Mouse (Mus musculus) frontal cortex, postnatal 25 days (tissue): ENCODE results near the gene Mllt11.

Experiments
- DNase-seq, 2 experiments: peaks; one replicate each; pipeline ENCODE4 v3.0.0; 2022; ENCODE audit warnings: low spot score in 2 of 2

The Mllt11 gene

DNA sequence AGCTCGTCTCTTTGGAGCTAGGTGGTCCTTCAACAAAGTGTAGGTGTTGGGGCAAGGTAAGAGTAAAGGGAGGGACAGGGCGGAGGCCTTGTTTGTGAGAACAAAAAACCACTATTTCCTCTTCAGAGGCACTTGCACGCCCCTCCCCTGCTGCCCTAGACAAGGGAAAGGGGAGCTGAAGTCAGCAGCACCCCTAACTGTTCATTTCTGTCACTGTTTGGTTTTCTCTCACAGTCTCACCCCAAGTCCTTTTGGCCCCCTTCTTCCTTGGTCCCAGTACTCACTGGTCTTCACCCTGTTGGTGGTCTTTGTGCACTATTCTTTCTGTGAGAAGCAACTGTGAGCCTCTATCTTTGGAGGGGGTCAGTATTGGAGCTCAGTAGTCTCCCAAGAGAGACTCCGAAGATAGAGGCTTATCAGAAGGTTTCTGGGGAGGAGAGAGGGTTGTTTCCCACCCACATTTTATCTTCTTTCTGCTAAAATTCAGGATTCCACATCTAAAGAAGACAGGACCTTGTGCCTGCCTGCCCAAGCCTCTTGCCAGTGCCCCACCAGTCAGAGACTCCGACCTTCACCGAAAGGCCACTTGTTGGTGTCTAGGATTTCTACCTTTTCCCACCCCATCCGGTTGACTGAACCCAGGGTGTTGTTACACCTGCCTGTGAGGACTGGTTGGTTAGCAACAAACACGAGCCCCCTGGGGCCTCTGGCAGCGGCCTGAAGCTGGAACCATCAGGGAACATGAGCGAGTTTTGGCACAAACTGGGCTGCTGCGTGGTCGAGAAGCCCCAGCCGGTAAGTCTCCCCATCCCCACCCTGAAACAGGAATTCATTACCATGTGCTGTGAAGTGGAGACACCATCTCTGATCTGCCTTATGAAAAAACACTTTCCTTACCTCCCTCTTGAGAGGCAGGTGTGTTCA is at the start of gene Mllt11:
Mllt11 (minus strand) TSS at position 874 of the 924 bp plus-strand sequence.
- DNase-seq, result no peak

DNA sequence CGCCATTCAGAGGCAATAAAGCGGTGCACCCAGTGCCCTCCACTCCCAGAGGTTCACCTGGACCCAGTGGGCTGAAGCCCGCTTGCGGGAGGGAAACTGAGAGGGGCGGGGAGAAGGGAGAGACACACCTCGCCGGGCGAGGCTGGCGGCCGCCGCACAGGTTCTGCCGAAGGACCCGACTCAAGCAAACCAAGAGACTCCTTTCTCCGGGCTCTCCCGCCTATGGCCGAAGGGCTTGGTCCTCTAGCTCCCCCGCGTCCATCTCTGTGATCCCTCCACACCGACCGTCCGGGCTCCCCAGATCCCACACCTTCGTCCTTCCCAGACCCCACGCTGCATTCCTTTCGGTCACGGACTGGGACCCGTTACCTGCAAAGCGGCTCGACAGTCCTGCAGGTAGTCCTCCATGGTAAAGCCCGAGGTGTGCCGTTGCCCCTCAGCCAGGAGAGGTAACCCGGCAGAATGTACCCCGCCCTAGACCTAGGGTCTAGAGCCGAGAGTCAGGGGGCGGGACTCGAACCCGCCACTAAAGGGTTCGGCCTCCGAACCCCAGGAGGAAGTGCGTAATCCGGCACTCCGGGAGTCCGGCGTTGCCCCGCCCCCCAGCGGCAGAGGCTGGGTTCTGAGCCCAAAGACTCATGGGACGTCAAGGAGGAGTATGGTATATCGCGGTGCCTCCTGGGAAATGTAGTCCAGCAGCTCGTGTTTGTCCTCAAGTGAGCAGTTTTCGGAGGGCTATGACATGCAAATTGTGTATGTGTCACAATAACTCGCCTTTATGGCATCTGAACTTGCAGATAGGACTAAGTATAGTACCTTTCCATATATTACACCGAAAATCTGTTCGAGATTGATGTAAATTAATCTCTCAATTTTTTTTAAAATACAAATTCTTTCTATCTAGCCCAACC is 49.5 kb upstream of the Mllt11 start, which contains the start of the genes Mindy1 and Prune1:
Mindy1 (plus strand) TSS at position 130 of the 911 bp plus-strand sequence.
Prune1 (minus strand) TSS at position 861 of the 911 bp plus-strand sequence.
- DNase-seq, result peak; percentile 95 to 98

DNA sequence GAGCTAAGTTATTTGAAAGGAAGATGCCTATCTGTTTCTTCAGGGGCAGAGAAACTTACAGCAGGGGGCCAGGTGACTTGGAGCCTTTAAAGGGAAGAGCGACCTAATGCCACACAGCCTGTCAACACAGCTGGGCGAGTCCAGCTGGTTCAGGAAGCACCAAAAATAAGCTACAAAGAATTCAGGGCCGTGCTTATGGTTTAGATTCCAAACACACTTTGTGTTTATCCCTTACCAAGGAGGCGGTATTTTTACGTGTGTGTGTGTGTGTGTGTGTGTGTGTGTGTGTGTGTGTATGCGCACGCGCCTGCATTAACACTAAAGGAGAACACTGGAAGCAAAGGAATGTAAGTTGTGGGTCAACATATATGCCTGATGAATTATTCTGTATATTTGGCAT is 48.8 kb upstream of the Mllt11 start:
- no peak for DNase-seq

DNA sequence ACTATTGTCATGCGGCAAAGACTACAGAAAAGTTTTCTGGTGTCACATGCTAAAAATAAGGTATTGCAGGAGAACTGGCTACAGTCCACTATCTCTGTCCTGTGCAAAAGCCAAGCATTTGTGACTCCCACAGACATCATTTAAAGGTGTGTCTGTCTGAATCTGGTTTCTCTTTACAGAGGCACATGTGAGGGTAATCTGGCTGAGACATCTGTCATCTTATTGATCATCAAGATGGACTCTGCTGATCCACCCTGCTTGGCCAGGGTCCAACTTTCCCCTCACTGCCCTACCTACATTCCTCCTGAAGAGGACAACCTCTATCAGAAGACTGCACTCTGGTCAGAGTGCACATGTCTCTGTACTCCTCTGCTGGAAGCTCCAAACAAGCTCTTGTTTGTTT is 45.2 kb upstream of the Mllt11 start:
- no peak for DNase-seq

DNA sequence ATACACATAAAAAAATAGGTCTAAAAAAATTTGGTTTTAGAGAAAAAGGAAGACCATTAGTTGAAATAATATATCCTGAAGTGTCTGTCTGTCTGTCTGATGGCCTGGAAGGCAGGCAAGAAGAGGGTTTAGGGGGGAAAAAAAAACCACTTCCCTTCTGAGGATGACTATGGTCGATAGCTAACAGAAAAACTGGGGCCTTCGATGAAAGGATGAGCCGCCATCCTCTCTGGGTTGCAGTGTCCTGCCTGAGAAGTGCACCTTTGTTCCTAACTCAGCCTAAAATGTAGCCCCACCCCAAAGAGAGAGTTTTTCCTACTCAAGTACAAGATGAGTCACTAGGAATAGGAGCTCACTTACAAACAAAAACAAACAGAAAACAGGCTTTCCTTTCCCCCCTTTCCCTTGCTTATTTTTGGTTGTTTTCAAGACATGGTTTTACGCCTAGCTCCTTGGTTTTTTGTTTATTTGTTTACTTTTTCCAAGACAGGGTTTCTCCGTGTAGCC is 44.5 kb upstream of the Mllt11 start:
- DNase-seq, result no peak

DNA sequence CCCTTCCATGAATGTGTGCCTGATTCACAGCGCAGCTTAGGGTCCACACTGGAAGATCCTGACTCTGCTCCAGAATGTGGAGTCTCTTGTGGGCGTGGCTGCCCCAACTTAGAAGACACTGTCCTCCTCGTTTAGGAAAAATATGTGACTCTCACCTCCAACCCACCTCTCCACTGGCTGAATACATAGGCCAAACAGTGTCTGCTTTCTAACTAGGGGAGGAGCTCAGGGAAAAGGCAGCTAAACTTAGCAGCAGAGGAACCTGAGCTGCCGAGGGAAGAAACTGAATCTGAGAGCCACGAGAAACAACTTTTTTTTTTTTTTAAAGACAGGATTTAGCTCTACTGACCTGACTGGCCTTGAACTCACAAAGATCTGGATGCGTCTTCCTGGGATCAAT is 43.2 kb upstream of the Mllt11 start:
- DNase-seq, result no peak

DNA sequence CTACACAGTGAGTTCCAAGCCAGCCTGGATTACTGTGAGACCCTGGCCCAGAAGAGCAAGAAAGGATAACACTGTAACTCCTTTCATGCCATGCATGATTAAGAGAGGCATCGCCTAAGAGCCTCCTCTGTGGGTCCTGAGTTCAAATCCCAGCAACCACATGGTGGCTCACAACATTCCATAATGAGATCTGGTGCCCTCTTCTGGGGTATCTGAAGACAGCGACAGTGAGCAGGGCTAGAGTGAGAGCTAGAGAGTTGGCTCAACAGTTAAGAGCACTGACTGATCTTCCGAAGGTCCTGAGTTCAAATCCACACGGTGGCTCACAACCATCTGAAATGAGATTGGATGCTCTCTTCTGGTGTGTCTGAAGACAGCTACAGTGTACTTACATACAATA is 42.5 kb upstream of the Mllt11 start:
- no peak for DNase-seq

DNA sequence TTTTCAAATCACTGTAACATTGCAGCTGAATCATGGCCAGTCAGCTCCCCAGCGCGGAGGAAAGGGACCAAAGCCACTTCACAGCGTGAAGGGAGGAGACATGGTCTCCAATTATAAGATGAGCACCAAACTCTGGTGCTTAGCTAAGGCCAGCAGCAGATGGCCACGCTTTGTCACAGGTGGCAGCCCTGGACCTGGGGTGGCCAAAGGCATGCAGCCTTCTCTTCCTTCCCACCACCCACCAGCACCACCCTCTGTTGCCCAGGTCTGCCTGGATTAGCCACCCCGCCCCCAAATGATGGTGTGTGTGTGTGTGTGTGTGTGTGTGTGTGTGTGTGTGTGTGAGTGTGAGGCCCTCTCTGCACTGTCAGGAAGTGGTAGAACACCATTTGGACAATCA is 41.5 kb upstream of the Mllt11 start:
- DNase-seq, result no peak

DNA sequence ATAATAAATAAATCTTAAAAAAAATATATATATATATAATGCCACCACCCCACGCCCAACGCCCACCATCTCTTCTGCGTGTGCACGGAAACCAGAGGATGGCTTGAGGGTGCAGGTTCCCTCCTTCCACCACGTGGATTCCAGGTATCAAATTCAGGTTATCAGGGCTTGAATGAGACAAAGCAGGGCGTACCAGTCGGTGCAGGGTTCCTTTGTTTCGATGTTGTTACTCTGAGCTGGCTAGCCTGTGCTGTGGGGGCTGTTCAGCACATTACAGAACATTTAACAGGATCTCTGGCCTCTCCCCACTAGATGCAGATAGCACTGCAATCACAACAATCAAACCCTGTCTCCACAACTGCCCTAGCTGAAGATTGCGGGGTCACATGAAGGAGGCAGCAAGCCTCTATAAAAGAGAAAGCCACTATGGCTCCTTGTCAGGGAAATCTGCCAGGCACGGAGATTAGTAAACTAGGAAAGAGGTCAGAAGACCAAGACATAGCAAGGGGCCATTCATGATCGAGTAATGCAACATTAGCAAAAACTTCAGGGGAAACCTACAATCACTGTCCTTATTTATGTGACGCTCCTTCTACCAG is 38.9 kb upstream of the Mllt11 start:
- no peak for DNase-seq

DNA sequence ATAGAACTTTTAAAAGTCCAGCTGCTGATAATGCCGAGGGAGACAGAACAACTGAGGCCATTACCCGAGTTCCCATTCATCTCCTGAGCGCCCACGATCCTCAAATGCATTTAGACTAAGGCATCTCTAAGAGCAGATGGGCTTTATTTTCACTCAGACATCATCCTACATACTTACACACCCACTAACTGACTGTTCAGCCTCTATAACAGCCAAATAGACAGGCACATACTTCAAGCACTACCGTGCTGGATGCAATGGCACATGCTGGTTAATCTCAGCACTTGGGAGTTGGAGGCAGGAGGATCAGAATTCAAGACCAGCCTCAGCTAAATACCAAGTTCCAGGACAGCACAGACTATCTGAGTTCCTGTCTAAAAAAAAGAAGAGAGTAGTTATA is 37.8 kb upstream of the Mllt11 start:
- no peak for DNase-seq

DNA sequence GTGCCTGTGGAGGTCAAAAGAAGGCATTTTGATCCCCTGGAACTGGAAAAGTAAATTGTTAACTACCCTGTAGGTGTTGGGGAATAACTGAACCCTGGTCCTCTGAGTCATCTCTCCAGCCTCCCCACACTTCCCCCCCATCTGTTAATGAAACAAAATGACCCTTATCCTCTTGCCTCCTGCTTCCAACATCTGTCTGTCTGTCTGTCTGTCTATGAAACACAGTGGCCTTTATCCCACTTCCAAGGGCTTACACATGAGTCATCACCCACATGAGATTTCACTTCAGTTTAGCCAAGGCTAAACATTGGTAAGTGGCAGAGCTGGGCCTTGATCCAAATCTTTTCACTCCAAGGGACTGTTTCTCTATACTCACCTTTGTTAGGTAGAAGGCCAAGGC is 35.9 kb upstream of the Mllt11 start:
- no peak for DNase-seq

DNA sequence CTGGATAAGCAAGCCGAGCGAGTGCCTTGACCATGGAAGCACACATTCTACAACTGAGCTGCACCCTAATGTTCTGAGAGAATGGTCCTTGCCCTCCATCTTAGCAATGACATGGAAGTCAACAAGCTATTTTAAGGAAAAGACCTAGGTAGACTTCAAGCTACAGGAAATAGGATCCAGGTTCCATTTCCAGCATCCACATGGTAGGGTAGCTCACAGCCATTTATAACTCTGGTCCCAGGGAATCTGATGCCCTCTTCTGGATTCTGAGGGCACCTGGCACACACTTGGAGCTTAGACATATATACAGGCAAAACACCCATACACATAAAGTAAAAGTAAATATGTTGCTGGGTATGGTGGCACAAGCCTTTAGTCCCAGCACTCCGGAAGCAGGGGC is 34.1 kb upstream of the Mllt11 start:
- DNase-seq, result no peak

DNA sequence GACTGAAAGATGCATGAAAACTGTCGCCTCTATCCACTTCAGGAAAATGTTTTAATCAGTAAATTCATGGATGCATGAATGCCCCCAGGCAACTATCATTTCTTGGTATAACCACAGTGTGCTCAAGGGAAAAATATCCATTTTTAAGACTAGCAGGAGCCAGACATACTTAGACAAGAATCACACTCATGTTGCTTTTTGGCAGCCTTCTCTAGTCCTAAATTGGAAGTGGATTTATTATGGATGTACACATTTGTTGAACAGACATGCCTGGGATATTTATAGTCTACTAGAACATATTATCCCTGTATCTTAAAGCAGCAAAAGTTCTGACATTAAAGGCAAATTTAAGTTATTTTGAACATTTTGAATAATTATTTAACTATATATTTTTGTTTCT is 32.8 kb upstream of the Mllt11 start:
- DNase-seq, result no peak

DNA sequence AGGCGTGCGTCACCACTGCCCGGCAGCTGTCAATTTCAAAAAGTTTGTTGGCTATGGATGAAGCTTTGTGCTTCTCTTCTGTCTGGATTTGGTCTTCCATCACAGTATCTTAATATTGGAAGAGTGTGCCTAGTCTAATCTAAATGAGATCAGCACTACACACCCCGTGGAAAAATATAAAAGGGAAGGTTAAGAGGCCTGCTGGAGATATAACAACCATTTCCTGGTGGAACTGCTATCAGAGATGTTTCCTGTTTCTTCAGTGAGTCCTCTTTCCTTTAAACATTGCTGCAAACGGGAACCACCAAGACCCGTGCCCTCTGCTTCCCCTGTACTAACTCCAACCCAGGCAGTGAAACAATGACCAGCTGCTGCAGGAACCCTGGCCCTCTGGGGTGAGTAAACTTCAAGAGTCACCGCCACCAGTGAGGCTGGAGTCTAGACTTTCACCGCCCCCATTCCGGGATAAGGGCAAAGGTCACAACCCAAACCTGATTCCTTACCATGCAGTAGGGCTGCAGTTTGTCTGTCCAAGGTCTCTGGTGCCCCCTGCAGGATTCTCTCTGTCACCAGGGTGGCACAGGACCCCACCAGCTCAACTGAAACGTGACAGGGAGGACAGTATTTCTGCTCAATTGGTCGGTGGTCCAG is 31.2 kb upstream of the Mllt11 start:
- DNase-seq, result peak; percentile 37 to 47

DNA sequence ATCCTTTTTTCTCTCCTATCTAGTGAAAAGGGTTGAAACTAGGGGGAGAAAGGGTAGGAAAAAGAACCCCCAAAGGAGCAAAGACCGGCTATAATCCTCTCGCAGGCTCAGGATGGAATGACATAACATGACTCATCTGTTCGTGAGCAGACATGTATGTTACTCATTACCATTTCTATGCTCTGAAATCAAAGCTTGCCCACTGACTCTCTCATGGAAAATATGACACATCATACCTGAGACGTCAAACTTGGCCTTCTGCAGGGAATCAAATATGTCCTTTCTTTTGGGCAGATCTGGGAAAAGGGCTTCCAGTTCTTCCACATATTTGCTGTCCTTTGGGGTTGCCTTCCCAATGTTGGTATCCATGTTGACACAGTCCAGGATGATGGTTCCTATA is 30.0 kb upstream of the Mllt11 start:
- no peak for DNase-seq

DNA sequence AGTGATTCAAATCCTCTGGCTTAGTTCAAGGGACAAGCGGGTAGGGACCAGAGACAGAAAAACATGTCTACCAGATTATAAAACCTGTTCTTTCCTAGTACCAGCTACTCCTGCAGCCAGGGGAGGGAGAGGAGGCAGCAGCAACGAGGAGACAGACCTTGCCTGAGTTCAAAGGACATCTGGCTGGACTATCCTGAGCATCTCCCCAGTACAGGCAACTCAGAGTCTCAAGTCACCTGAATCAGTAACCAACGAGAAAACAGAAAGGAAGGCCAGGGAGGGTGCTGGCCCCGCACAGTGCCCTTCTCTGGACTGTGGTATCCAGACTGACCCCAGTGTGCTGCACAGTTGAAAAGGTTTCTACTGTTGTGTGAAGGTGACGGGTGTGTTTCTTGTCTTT is 25.0 kb upstream of the Mllt11 start:
- no peak for DNase-seq

DNA sequence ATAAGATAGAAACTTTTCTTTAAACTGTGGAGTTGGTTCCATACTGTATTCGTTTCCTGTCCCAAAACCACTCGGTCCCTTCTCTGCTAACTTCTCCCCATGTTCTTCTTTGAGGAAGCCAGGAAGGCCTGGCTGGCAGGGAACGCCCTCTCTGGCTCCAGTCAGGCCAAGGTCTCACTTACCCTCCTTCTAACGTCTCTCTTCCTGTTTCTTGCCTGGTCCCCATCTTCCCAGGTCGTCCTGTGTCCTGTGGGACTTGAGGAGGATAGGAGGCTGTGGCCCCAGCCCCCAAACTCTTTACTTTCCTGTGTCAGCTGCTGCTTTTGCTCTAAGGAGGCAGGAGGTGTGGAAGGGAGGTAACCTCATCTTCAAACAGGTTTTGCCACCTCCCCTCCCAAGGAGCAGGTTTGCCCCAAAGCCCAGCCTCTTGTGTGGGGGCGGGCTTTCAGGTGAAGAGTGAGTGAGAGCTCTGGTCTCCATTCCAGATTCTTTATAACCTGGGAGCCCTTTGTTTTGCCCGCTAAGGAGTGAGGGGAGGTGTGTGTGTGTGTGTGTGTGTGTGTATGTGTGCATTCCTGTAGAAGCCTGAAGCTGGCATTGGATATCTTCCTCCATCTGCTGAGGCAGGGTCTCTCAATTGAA is 18.9 kb upstream of the Mllt11 start, which contains the start of gene Bnipl:
Bnipl (minus strand) TSS at position 411 of the 642 bp plus-strand sequence.
- no peak for DNase-seq

DNA sequence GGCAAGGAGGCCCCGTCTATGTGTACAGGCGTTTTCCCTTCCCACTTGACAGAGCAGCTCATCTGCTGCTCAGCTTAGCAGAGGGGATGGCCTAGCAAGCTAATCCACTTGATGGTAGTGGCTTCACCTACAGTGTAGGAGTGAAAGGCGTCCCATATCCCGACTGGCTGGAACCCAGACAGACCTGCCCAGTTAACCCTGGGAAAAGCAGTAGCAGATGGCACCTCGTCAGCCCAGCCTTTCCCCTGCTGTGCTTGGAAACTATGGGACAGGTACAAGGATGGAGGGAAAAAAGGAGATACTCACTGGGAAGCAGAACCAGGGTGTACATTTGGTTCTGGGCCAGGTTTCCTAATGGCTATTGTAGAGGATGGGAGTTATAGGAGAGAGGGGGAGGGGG is 18.4 kb upstream of the Mllt11 start:
- DNase-seq, result no peak

DNA sequence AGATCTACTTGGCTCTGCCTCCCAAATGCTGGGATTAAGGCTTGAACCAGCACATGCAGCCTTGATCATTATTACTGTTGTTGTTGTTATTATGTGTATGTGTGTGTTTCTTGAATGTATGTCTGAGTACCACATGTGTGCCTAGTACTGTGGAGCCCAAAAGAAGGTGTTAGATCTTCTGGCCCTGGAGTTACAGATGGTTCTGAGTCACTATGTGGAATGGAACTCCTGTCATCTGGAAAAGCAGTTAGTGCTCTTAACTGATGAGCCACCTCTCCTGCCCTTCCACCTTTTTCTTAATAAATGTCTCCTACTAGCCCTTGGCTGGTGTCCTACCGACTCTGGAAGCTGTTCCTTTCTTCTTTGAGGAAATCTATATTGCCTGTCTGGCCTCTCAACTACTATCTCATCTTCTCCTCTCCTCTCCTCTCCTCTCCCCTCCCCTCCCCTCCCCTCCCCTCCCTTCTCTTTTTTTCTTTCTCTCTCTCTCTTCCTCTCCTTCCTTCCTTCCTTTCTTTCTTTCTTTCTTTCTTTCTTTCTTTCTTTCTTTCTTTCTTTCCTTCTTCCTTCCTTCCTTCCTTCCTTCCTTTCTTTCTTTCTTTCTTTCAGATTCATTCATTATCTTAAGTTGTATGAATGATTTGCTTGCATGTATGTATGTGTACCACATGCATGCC is 15.8 kb upstream of the Mllt11 start:
- no peak for DNase-seq
